Mouse (Mus musculus) c-Kit-positive CD71-positive TER-119-positive erythroid progenitor cells, embryonic 14.5 days (primary cell): ENCODE data around the gene Mfsd2a.

Source experiments
- DNase-seq: peaks from one replicate; pipeline ENCODE4 v3.0.0-alpha.2; 2013; ENCODE audit warnings: low spot score

Mfsd2a gene

GRCm38 (mm10) chr4:122978850-122979249 lies 17.9 kb upstream of the Mfsd2a start:
- DNase-seq, result no peak

- no peak for DNase-seq
These were observed 15.9 kb upstream of the Mfsd2a start for GRCm38 (mm10) chr4:122976885-122977284.

GRCm38 (mm10) chr4:122974976-122975520 lies 14.1 kb upstream of the Mfsd2a start:
- no peak for DNase-seq

- DNase-seq, result no peak
These were observed 11.1 kb upstream of the Mfsd2a start for GRCm38 (mm10) chr4:122972056-122972455.

GRCm38 (mm10) chr4:122971646-122972045 lies 10.7 kb upstream of the Mfsd2a start:
- DNase-seq, result no peak

GRCm38 (mm10) chr4:122971191-122971590 lies 10.2 kb upstream of the Mfsd2a start:
- no peak for DNase-seq

- DNase-seq, result no peak
These were observed 7.1 kb upstream of the Mfsd2a start for GRCm38 (mm10) chr4:122968106-122968505.

GRCm38 (mm10) chr4:122962751-122963150 lies 1.8 kb upstream of the Mfsd2a start:
- no peak for DNase-seq

- no peak for DNase-seq
These were observed 601 bp upstream of the Mfsd2a start for GRCm38 (mm10) chr4:122961589-122961988.

GRCm38 (mm10) chr4:122960321-122961099 lies 478 bp downstream of the Mfsd2a start:
- DNase-seq, result no peak

- DNase-seq, result no peak
These were observed 1.2 kb downstream of the Mfsd2a start for GRCm38 (mm10) chr4:122959816-122960215.

GRCm38 (mm10) chr4:122958491-122959031 lies 2.4 kb downstream of the Mfsd2a start:
- DNase-seq, result no peak

- no peak for DNase-seq
These were observed 4.7 kb downstream of the Mfsd2a start for GRCm38 (mm10) chr4:122956301-122956700.

GRCm38 (mm10) chr4:122955412-122956136 lies 5.4 kb downstream of the Mfsd2a start:
- peak; percentile 80 for DNase-seq

- no peak for DNase-seq
These were observed 6.1 kb downstream of the Mfsd2a start for GRCm38 (mm10) chr4:122954680-122955411.

GRCm38 (mm10) chr4:122949096-122949495 lies 11.9 kb downstream of the Mfsd2a start:
- no peak for DNase-seq

- no peak for DNase-seq
These were observed 13.8 kb downstream of the Mfsd2a start for GRCm38 (mm10) chr4:122947223-122947622.

GRCm38 (mm10) chr4:122944408-122944807 lies 16.6 kb downstream of the Mfsd2a start:
- peak; percentile 18 for DNase-seq

GRCm38 (mm10) chr4:122939048-122939796 lies 21.8 kb downstream of the Mfsd2a start:
- DNase-seq, result no peak

- DNase-seq, result no peak
These were observed 23.5 kb downstream of the Mfsd2a start for GRCm38 (mm10) chr4:122937489-122937888.

- no peak for DNase-seq
These were observed 25.4 kb downstream of the Mfsd2a start for GRCm38 (mm10) chr4:122935466-122936099.
